Mouse (Mus musculus): ENCODE measurements around the gene Sec61g. TPM values are rescaled to one million over a fixed set of nuclear protein-coding genes. Genes with fewer than 3 reads are reported as not detected.

Sec61g gene
- polyA plus RNA-seq, 1 experiment from 2014 or later, result 44.5 TPM

- Histone ChIP-seq H3K36me3 (ENCODE audit: control insufficient read depth, insufficient read depth, low read length) (peaks cover 12% of the 10 kb centered on the region), H3K4me3 (replicated peaks; ENCODE audit: low read length) (no peak overlapping the region), H3K9ac (ENCODE audit: low read length) (no peak overlapping the region), H3K4me2 (ENCODE audit: low read depth, low read length) (no peak overlapping the region), H3K9me3 (replicated peaks; ENCODE audit: control insufficient read depth, low read length) (no peaks in the 10 kb centered on the region), H3K27me3 (ENCODE audit: control insufficient read depth, insufficient read depth, low read length) (no peaks in the 10 kb centered on the region), H3K27ac (ENCODE audit: low read length) (no peak overlapping the region), H3K4me1 (ENCODE audit: control insufficient read depth, insufficient read depth, low read length) (no peaks in the 10 kb centered on the region)
- 43% methylated on average over 1 of the region's 1 CpGs for WGBS
- no peak for ATAC-seq (ENCODE audit: insufficient read depth, low FRiP score)
Measured at GRCm38 (mm10) chr11:16498756-16499680, 9.3 kb downstream of the Sec61g start.

Other genes with a start within 250 kb of the Sec61g start
- gene Egfr, start 243.7 kb upstream of the Sec61g start, polyA plus RNA-seq (2015; fragmentation: Nextera tagmentation; extraction: Ambion mirVana), result 17.0 and 17.8 TPM in 2 replicates

Measured in stomach, embryonic 16.5 days (tissue).